ENCODE assay signal across 10 mouse cellular contexts in genomic region chr3:101161941-101162531, GRCm38 (mm10). TPM values are rescaled to one million over a fixed set of nuclear protein-coding genes. Genes with fewer than 3 reads are reported as not detected.
DNase-seq lines count a peak whose midpoint lies in the region; ATAC-seq and TF ChIP-seq lines count a peak whose summit lies in the region.
"Had no signal": no experiment of that assay in that cellular context is flagged by ENCODE, and none has a peak within 500 bp of the region (broad histone marks: within the 10 kb centered on the region; RNA-seq: fewer than 3 reads in every experiment).

No protein-coding gene starts in this region.

- H3K4me2 ChIP-seq in lung, embryonic 15.5 days: peak overlapping the region; percentile 31
- H3K4me2 ChIP-seq in stomach, embryonic 15.5 days: peak overlapping the region; percentile 26

- DNase-seq in embryo, embryonic 10 days (ENCODE audit: low spot score): peak; percentile 33
- DNase-seq in embryo, embryonic 9.5 days (ENCODE audit: extremely low spot score): no peak
- peak; percentile 83 to 85 for DNase-seq in cerebellum, adult 2 months
- peak; percentile 42 for DNase-seq in forelimb bud, embryonic 11.5 days (ENCODE audit: low read depth, low spot score)
- DNase-seq in hindbrain, embryonic 10.5 days (ENCODE audit: low spot score): no peak
- DNase-seq in layer of hippocampus, adult 18-20 months (ENCODE audit: low spot score in 2 of 2): no peak

- no peak for TF ChIP-seq CTCF in cerebellum, adult 2 months (IDR thresholded peaks at IDR 0.05; ENCODE audit: borderline replicate concordance, insufficient read depth, low read depth, low read length)

- peaks cover 7% of the 10 kb centered on the region for H3K4me1 ChIP-seq in cerebellum, adult 2 months (ENCODE audit: control insufficient read depth, insufficient read depth, low read length)
- H3K4me1 ChIP-seq in hindbrain, embryonic 10.5 days (replicated peaks): peaks cover 48% of the 10 kb centered on the region
- H3K4me1 ChIP-seq in lung, embryonic 15.5 days: peaks cover 16% of the 10 kb centered on the region
- peaks cover 22% of the 10 kb centered on the region for H3K4me1 ChIP-seq in stomach, embryonic 15.5 days
- H3K4me1 ChIP-seq: megakaryocyte, embryonic 14.5 days had no signal

- peaks cover 4% of the 10 kb centered on the region; the same call in 1 of the 2 replicates for H3K9me3 ChIP-seq in hindbrain, embryonic 10.5 days
- H3K9me3 ChIP-seq in lung, embryonic 15.5 days: no peaks in the 10 kb centered on the region
- H3K9me3 ChIP-seq in stomach, embryonic 15.5 days: no peaks in the 10 kb centered on the region

- peak; percentile 57 for ATAC-seq in lung, embryonic 15.5 days (ENCODE audit: borderline replicate concordance, extremely low read depth, low FRiP score, low TSS enrichment)
- ATAC-seq in stomach, embryonic 15.5 days (ENCODE audit: insufficient read depth, low FRiP score, low read depth): peak; percentile 15; the same call in 1 of the 2 replicates

- H3K4me3 ChIP-seq in cerebellum, adult 2 months (replicated peaks; ENCODE audit: insufficient read depth, low read depth, low read length): peak overlapping the region; percentile 37
- H3K4me3 ChIP-seq in hindbrain, embryonic 10.5 days: peak overlapping the region; percentile 22; the same call in 1 of the 2 replicates
- H3K4me3 ChIP-seq in lung, embryonic 15.5 days: no peak overlapping the region
- H3K4me3 ChIP-seq in stomach, embryonic 15.5 days (replicated peaks): no peak overlapping the region
- H3K4me3 ChIP-seq: megakaryocyte, embryonic 14.5 days had no signal

- H3K27ac ChIP-seq in cerebellum, adult 2 months (ENCODE audit: insufficient read depth, low read length): no peak overlapping the region
- H3K27ac ChIP-seq in hindbrain, embryonic 10.5 days: peak overlapping the region; percentile 85
- H3K27ac ChIP-seq in lung, embryonic 15.5 days: no peak overlapping the region
- H3K27ac ChIP-seq in stomach, embryonic 15.5 days: 0 out of 2 replicates have a peak overlapping the region, but pooled peaks have one; percentile 1

- H3K27me3 ChIP-seq in cerebellum, adult 2 months (ENCODE audit: control insufficient read depth, insufficient read depth, low read length): no peaks in the 10 kb centered on the region
- H3K27me3 ChIP-seq in hindbrain, embryonic 10.5 days (ENCODE audit: insufficient read depth, poor library complexity, severe bottlenecking): no peaks in the 10 kb centered on the region
- H3K27me3 ChIP-seq in lung, embryonic 15.5 days: 0 out of 2 replicates have a peak, but pooled peaks cover 3% of the 10 kb centered on the region
- no peaks in the 10 kb centered on the region for H3K27me3 ChIP-seq in stomach, embryonic 15.5 days (replicated peaks)

- 4% methylated on average over 14 of the region's 14 CpGs for WGBS in cerebellum, adult 2 months
- 49% methylated on average over 14 of the region's 14 CpGs for WGBS in hindbrain, embryonic 10.5 days
- WGBS in lung, embryonic 15.5 days: 40% methylated on average over 14 of the region's 14 CpGs
- WGBS in stomach, embryonic 15.5 days: 41% methylated on average over 14 of the region's 14 CpGs

- H3K9ac ChIP-seq in lung, embryonic 15.5 days: no peak overlapping the region
- H3K9ac ChIP-seq in stomach, embryonic 15.5 days: no peak overlapping the region

- H3K36me3 ChIP-seq in hindbrain, embryonic 10.5 days: no peaks in the 10 kb centered on the region
- no peaks in the 10 kb centered on the region for H3K36me3 ChIP-seq in lung, embryonic 15.5 days
- H3K36me3 ChIP-seq in stomach, embryonic 15.5 days: no peaks in the 10 kb centered on the region

- TF ChIP-seq POLR2A in cerebellum, adult 2 months (IDR thresholded peaks at IDR 0.05; ENCODE audit: borderline replicate concordance, insufficient read depth, low read length): no peak

RNA-seq across cellular contexts. Expression of gene Ptgfrn, which starts 52.0 kb away (rescaled TPM):
- polyA plus RNA-seq in cerebellum, adult 2 months (2012; rRNA removed): 4.5 and 4.6 TPM in 2 replicates
- 2.0 and 2.1 TPM in 2 replicates for polyA plus RNA-seq in hindbrain, embryonic 10.5 days (2016; fragmentation: Nextera tagmentation; extraction: Ambion mirVana)
- polyA plus RNA-seq in lung, embryonic 15.5 days (2015; fragmentation: Nextera tagmentation; extraction: Ambion mirVana): 5.0 and 5.5 TPM in 2 replicates
- polyA plus RNA-seq in stomach, embryonic 15.5 days (2015; fragmentation: Nextera tagmentation; extraction: Ambion mirVana): 5.2 and 6.0 TPM in 2 replicates
- total RNA-seq in layer of hippocampus, adult 18-20 months (2021): 10 to 100 TPM in 1 of 2 experiments, 1 to 10 TPM in 1; 7.8 to 11.1 TPM
- total RNA-seq: common myeloid progenitor, adult 5-6 weeks had no signal

Comparison
In these comparisons a context has a peak if more than half of its experiments do, and no peak if none do; other contexts are left out.
1. DNase-seq: peak in embryo, embryonic 10 days (single experiment), cerebellum, adult 2 months (2 of 2) and forelimb bud, embryonic 11.5 days (single experiment); none in embryo, embryonic 9.5 days (single experiment), hindbrain, embryonic 10.5 days (single experiment) and layer of hippocampus, adult 18-20 months (0 of 2).
2. H3K27ac ChIP-seq: peak in hindbrain, embryonic 10.5 days (single experiment) and stomach, embryonic 15.5 days (single experiment); none in cerebellum, adult 2 months (single experiment) and lung, embryonic 15.5 days (single experiment).
3. H3K4me3 ChIP-seq: peak in cerebellum, adult 2 months (single experiment) and hindbrain, embryonic 10.5 days (single experiment); none in lung, embryonic 15.5 days (single experiment) and stomach, embryonic 15.5 days (single experiment).